Mouse (Mus musculus) lung, postnatal 0 days (tissue): ENCODE measurements around the gene Krt18. TPM values are rescaled to one million over a fixed set of nuclear protein-coding genes. Genes with fewer than 3 reads are reported as not detected.
"Not testable (repeated sequence)": the region's sequence is repeated elsewhere in the genome, so short reads cannot be mapped to it uniquely, and the experiment has no call there.

ENCODE experiments used
- ATAC-seq: fragments of 200-750 bp; cut with Nextera tagmentation; 2 replicates; pipeline ENCODE4 v1.8.0; 2017; ENCODE audit warnings: moderate library complexity
- DNase-seq: peaks from one replicate; pipeline ENCODE4 v3.0.0-alpha.2; 2016; ENCODE audit warnings: low spot score
- H3K27ac ChIP-seq: fragments of 300-500 bp; sonication (generic); 2 replicates; pipeline ENCODE4 v1.5.1; 2014; ENCODE audit warnings: antibody characterized with exemption, mild to moderate bottlenecking, low read length, mixed read lengths
- H3K27me3 ChIP-seq: fragments of 300-500 bp; sonication (generic); replicated peaks from 2 replicates; pipeline ENCODE4 v1.6.1; 2014; ENCODE audit warnings: low read length, mixed read lengths; ENCODE audit not compliant: insufficient read depth
- H3K36me3 ChIP-seq: fragments of 300-500 bp; sonication (generic); 2 replicates; pipeline ENCODE4 v1.6.1; 2014; ENCODE audit warnings: low read length, mixed read lengths; ENCODE audit not compliant: insufficient read depth
- H3K4me1 ChIP-seq: fragments of 300-500 bp; sonication (generic); 2 replicates; pipeline ENCODE4 v1.6.1; 2014; ENCODE audit warnings: antibody characterized with exemption, low read depth, low read length, mixed read lengths; ENCODE audit not compliant: insufficient read depth
- H3K4me2 ChIP-seq: fragments of 300-500 bp; sonication (generic); replicated peaks from 2 replicates; pipeline ENCODE4 v1.6.1; 2014; ENCODE audit warnings: low read depth, mild to moderate bottlenecking, low read length, moderate library complexity, mixed read lengths
- H3K4me3 ChIP-seq: fragments of 300-500 bp; sonication (generic); 2 replicates; pipeline ENCODE4 v1.5.1; 2014; ENCODE audit warnings: low read depth, low read length
- H3K9ac ChIP-seq: fragments of 300-500 bp; sonication (generic); replicated peaks from 2 replicates; pipeline ENCODE4 v1.6.1; 2014; ENCODE audit warnings: low read depth, mild to moderate bottlenecking
- H3K9me3 ChIP-seq: fragments of 300-500 bp; sonication (generic); 2 replicates; pipeline ENCODE4 v1.6.1; 2016; ENCODE audit warnings: low read length, mixed read lengths
- CTCF ChIP-seq: IDR thresholded peaks from 2 replicates; pipeline ENCODE4 v1.5.1; 2016; ENCODE audit warnings: antibody characterized with exemption, mild to moderate bottlenecking
- EP300 ChIP-seq: IDR thresholded peaks from 2 replicates; pipeline ENCODE4 v1.6.1; 2016; ENCODE audit warnings: antibody characterized with exemption, mild to moderate bottlenecking, control low read depth
- WGBS: fragments of 180-500 bp; shearing (Covaris S2); extraction: QIAGEN DNeasy Blood & Tissue Kit; methylation state at CpG from one replicate; pipeline ENCODE4 v1.1.7; 2014; 5-methylcytosine and 5-hydroxymethylcytosine counted together
- polyA plus RNA-seq: library from polyadenylated mRNA; unstranded; fragments of >200 nt; fragmentation: Nextera tagmentation; extraction: Ambion mirVana; gene quantifications from 2 replicates; pipeline ENCODE4 v1.2.1, GENCODE M21; 2015

Gene Krt18
- polyA plus RNA-seq, 1 experiment from 2014 or later, result 248 TPM

GRCm38 (mm10) chr15:102079221-102079620 is 51.2 kb downstream of the Krt18 start:
- Histone ChIP-seq H3K9me3 (no peaks in the 10 kb centered on the region), H3K27ac (no peak overlapping the region), H3K4me2 (no peak overlapping the region), H3K9ac (no peak overlapping the region), H3K4me1 (peaks cover 9% of the 10 kb centered on the region; the same call in 1 of the 2 replicates), H3K36me3 (peaks cover 13% of the 10 kb centered on the region; the same call in 1 of the 2 replicates), H3K4me3 (no peak overlapping the region), H3K27me3 (no peaks in the 10 kb centered on the region)
- ATAC-seq, result no peak
- DNase-seq, result no peak
- TF ChIP-seq CTCF (no peak), EP300 (no peak)
- WGBS, result 59% methylated on average over 4 of the region's 4 CpGs

DNA sequence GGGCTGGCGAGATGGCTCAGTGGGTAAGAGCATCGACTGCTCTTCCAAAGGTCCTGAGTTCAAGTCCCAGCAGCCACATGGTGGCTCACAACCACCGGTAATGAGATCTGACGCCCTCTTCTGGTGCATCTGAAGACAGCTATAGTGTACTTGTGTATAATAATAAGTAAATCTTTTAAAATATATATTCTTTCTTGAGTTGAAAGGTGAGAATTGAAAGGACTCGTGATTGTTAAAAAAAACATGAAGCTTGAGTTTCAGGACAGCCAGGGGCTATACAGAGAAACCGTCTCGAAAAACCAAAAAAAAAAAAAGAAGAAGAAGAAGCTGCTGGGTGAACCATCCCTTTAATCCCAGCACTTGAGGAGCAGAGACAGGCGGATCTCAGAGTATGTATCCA is 51.9 kb downstream of the Krt18 start:
- not testable (repeated sequence) for H3K27me3 ChIP-seq, H3K9me3 ChIP-seq, H3K4me3 ChIP-seq, H3K4me1 ChIP-seq, H3K27ac ChIP-seq, DNase-seq, ATAC-seq, H3K9ac ChIP-seq, H3K4me2 ChIP-seq
- 69% methylated on average over 8 of the region's 8 CpGs for WGBS
- H3K36me3 ChIP-seq, result peaks cover 19% of the 10 kb centered on the region; the same call in 1 of the 2 replicates
- 0 out of 2 replicates have a peak, but pooled peaks have one; percentile 6 for TF ChIP-seq CTCF

DNA sequence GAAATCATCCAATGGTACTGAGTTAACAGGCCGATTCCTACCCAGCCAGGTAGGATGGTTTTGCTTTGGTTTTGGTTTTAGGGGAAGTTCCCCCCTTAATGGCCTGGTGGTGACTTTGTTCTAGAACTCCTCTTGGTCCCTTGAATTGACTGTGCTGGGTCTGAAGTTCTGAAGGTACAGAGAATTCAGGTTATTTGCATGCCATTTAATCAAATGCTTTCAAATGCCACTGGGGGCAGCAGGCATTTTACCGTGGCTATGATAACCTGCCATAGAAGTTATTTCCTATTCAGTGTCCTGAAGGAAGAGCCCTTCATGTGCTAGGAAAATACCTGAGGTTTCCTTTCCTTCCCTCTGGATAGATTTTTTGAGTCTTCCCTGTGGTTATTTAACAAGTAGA is 52.4 kb downstream of the Krt18 start:
- peaks cover 19% of the 10 kb centered on the region; the same call in 1 of the 2 replicates for H3K36me3 ChIP-seq
- no peaks in the 10 kb centered on the region for H3K9me3 ChIP-seq
- H3K27ac ChIP-seq, result no peak overlapping the region
- ATAC-seq, result no peak
- H3K27me3 ChIP-seq, result no peaks in the 10 kb centered on the region
- peaks cover under 1% of the 10 kb centered on the region; the same call in 1 of the 2 replicates for H3K4me1 ChIP-seq
- no peak overlapping the region for H3K4me2 ChIP-seq
- WGBS, result 55% methylated on average over 2 of the region's 2 CpGs
- no peak overlapping the region for H3K4me3 ChIP-seq
- DNase-seq, result no peak
- peak; percentile 44 for TF ChIP-seq CTCF
- no peak for TF ChIP-seq EP300
- H3K9ac ChIP-seq, result no peak overlapping the region

Other genes starting within 250 kb of the Krt18 start
- gene Krt72, start 241.7 kb upstream of the Krt18 start, polyA plus RNA-seq, result not detected in 2 replicates
- gene Krt73, start 225.8 kb upstream of the Krt18 start, polyA plus RNA-seq, result not detected in 2 replicates
- gene Krt2, start 210.0 kb upstream of the Krt18 start, polyA plus RNA-seq, result not detected in 2 replicates
- 0.42 and 0.82 TPM in 2 replicates for gene Krt1, start 177.4 kb upstream of the Krt18 start, polyA plus RNA-seq
- not detected in 2 replicates for gene Krt77, start 158.5 kb upstream of the Krt18 start, polyA plus RNA-seq
- gene Krt76, start 135.3 kb upstream of the Krt18 start, polyA plus RNA-seq, result not detected in 2 replicates
- gene Krt4, start 103.4 kb upstream of the Krt18 start, polyA plus RNA-seq, result 2.5 and 2.9 TPM in 2 replicates
- gene Krt79, start 87.9 kb upstream of the Krt18 start, polyA plus RNA-seq, result 1.0 and 1.4 TPM in 2 replicates
- gene Krt78, start 73.9 kb upstream of the Krt18 start, polyA plus RNA-seq, result 0.08 and 0.20 TPM in 2 replicates
- gene Krt8, start 23.7 kb upstream of the Krt18 start, polyA plus RNA-seq, result 353 and 389 TPM in 2 replicates
- 54.0 and 61.8 TPM in 2 replicates for gene Eif4b, start 45.6 kb downstream of the Krt18 start, polyA plus RNA-seq
- gene Tns2, start 72.2 kb downstream of the Krt18 start, polyA plus RNA-seq, result 48.7 and 51.6 TPM in 2 replicates
- 20.4 and 22.2 TPM in 2 replicates for gene Spryd3, start 108.1 kb downstream of the Krt18 start, polyA plus RNA-seq
- gene Igfbp6, start 116.2 kb downstream of the Krt18 start, polyA plus RNA-seq, result 109 and 123 TPM in 2 replicates
- gene Soat2, start 122.3 kb downstream of the Krt18 start, polyA plus RNA-seq, result 0.08 and 0.16 TPM in 2 replicates
- 31.9 and 33.9 TPM in 2 replicates for gene Zfp740, start 175.1 kb downstream of the Krt18 start, polyA plus RNA-seq
- 71.0 and 76.9 TPM in 2 replicates for gene Csad, start 176.5 kb downstream of the Krt18 start, polyA plus RNA-seq
- 3.6 and 4.3 TPM in 2 replicates for gene Itgb7, start 203.8 kb downstream of the Krt18 start, polyA plus RNA-seq
- 35.8 and 40.2 TPM in 2 replicates for gene Rarg, start 229.3 kb downstream of the Krt18 start, polyA plus RNA-seq
- 0.13 and 0.36 TPM in 2 replicates for gene Gm9918, start 242.4 kb downstream of the Krt18 start, polyA plus RNA-seq